Mouse (Mus musculus): ENCODE measurements around the gene Pex11a.
"Not testable (repeated sequence)": the region's sequence is repeated elsewhere in the genome, so short reads cannot be mapped to it uniquely, and the experiment has no call there.

The Pex11a gene

GRCm38 (mm10) chr7:79742659-79743536 is at the start of gene Pex11a, which contains the start of gene Wdr93:
Gene Pex11a, minus strand, starts transcription at chr7:79743131.
Gene Wdr93, plus strand, starts transcription at chr7:79743163.
- DNase-seq, result peak; percentile 84

GRCm38 (mm10) chr7:79789812-79790211 is 46.9 kb upstream of the Pex11a start:
- DNase-seq, result not testable (repeated sequence)

GRCm38 (mm10) chr7:79786295-79786694 is 43.4 kb upstream of the Pex11a start:
- peak; percentile 79 for DNase-seq

GRCm38 (mm10) chr7:79782516-79782855 is 39.6 kb upstream of the Pex11a start:
- DNase-seq, result no peak

- no peak for DNase-seq
These were observed 39.0 kb upstream of the Pex11a start for GRCm38 (mm10) chr7:79781826-79782515.

GRCm38 (mm10) chr7:79780647-79781626 is 38.0 kb upstream of the Pex11a start:
- peak; percentile 82 for DNase-seq

- no peak for DNase-seq
These were observed 28.9 kb upstream of the Pex11a start for GRCm38 (mm10) chr7:79771561-79772512.

GRCm38 (mm10) chr7:79769664-79770063 is 26.7 kb upstream of the Pex11a start:
- DNase-seq, result no peak

- no peak for DNase-seq
These were observed 23.1 kb upstream of the Pex11a start for GRCm38 (mm10) chr7:79765991-79766390.

GRCm38 (mm10) chr7:79762106-79762505 is 19.2 kb upstream of the Pex11a start:
- DNase-seq, result no peak

- no peak for DNase-seq
These were observed 18.4 kb upstream of the Pex11a start for GRCm38 (mm10) chr7:79761124-79761876.

- no peak for DNase-seq
These were observed 16.8 kb upstream of the Pex11a start for GRCm38 (mm10) chr7:79759766-79760165.

- DNase-seq, result no peak
These were observed 15.2 kb upstream of the Pex11a start for GRCm38 (mm10) chr7:79758176-79758575.

- DNase-seq, result no peak
These were observed 13.4 kb upstream of the Pex11a start for GRCm38 (mm10) chr7:79756334-79756733.

- no peak for DNase-seq
These were observed 6.6 kb upstream of the Pex11a start for GRCm38 (mm10) chr7:79749511-79749910.

GRCm38 (mm10) chr7:79747659-79748058 is 4.7 kb upstream of the Pex11a start:
- no peak for DNase-seq

- DNase-seq, result no peak
These were observed 1.7 kb upstream of the Pex11a start for GRCm38 (mm10) chr7:79744585-79744984.

GRCm38 (mm10) chr7:79744051-79744450 is 1.1 kb upstream of the Pex11a start:
- DNase-seq, result no peak

- DNase-seq, result no peak
These were observed 663 bp downstream of the Pex11a start for GRCm38 (mm10) chr7:79742277-79742658.

GRCm38 (mm10) chr7:79740279-79740678 is 2.7 kb downstream of the Pex11a start:
- DNase-seq, result no peak

- no peak for DNase-seq
These were observed 4.0 kb downstream of the Pex11a start for GRCm38 (mm10) chr7:79738913-79739312.
